Mouse (Mus musculus): Measurements from ENCODE around the gene Rhob.

DNA sequence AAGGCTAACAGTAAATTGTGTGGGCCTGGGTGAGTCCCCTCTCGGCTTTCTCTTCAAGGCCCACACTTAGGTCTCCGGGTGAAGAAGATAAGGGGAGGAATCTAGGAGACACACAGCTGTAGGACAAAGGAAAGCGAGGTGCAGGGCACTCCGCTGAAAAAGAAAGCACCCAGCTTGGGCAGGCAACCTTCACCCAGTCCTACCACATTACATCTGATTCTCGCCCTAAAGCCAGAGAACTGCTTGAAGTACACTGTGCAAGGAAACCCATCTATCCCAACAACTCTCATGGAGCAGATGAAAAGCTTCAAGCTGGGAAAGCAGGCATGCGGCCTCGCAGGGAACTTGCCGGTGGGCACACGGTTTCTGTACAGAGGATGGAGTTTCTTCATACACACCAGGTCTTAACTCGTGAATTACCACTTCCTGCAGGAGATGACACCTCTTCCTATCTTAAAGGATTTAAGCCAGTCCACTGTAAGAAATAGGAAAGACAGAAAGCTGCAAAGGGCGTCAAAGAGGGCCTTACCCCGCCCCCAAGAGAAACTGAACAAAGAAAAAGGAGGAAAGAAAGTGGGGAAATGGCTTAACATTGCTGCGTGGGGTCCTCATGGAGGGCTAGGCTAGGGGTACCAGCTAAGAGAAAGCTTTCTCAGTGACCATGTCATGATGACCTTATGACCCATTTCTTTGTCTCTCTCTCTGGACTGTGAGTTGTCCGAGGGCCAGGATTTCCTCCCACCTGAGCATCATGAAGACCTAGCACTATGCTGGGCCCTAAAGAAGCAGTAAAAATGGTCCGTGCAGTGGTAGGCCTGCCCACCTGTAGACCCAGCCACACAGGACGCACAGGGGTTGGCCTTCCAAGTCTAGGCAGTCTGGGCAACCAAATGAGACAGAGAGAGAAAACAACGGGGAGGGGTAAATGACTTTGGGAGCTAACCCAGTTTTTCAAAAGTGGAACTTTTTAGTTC lies 1.1 kb upstream of the Rhob start:
- TF ChIP-seq CTCF (IDR thresholded peaks at IDR 0.05; ENCODE audit: control insufficient read depth, insufficient read depth, insufficient read length) (no peak), MYOG (IDR thresholded peaks at IDR 0.05; ENCODE audit: control insufficient read depth, extremely low read depth, insufficient read length) (no peak), USF1 (IDR thresholded peaks at IDR 0.05; ENCODE audit: low read depth) (no peak)
